Mouse (Mus musculus) limb, embryonic 11.5 days (tissue): Measurements from ENCODE around the gene Atp2a1. TPM values are rescaled to one million over a fixed set of nuclear protein-coding genes. Genes with fewer than 3 reads are reported as not detected.
A peak's percentile ranks its signal among the peaks of the same experiment; 100 is the strongest.

Experiments used
- ATAC-seq: fragments of 200-750 bp; cut with Nextera tagmentation; 2 replicates; pipeline ENCODE4 v1.8.0; 2017; ENCODE audit warnings: low read depth; ENCODE audit not compliant: insufficient number of reproducible peaks, low FRiP score, low TSS enrichment
- DNase-seq: peaks from one replicate; pipeline ENCODE4 v3.0.0-alpha.2; 2015; ENCODE audit warnings: low spot score
- H3K27ac ChIP-seq: fragments of 300-500 bp; sonication (generic); replicated peaks from 2 replicates; pipeline ENCODE4 v1.5.1; 2014; ENCODE audit warnings: low read depth, mild to moderate bottlenecking, low read length
- H3K27me3 ChIP-seq: fragments of 300-500 bp; sonication (generic); 2 replicates; pipeline ENCODE4 v1.6.1; 2014; ENCODE audit warnings: mild to moderate bottlenecking, low read length, mixed read lengths; ENCODE audit not compliant: control insufficient read depth, insufficient read depth
- H3K36me3 ChIP-seq: fragments of 300-500 bp; sonication (generic); 2 replicates; pipeline ENCODE4 v1.6.1; 2014; ENCODE audit warnings: mild to moderate bottlenecking, low read length, moderate library complexity, mixed read lengths; ENCODE audit not compliant: control insufficient read depth, insufficient read depth
- H3K4me1 ChIP-seq: fragments of 300-500 bp; sonication (generic); 2 replicates; pipeline ENCODE4 v1.6.1; 2014; ENCODE audit warnings: low read length, mixed read lengths; ENCODE audit not compliant: control insufficient read depth, insufficient read depth
- H3K4me2 ChIP-seq: fragments of 300-500 bp; sonication (generic); 2 replicates; pipeline ENCODE4 v1.6.1; 2014; ENCODE audit warnings: low read depth, mild to moderate bottlenecking, moderate library complexity; ENCODE audit not compliant: severe bottlenecking
- H3K4me3 ChIP-seq: fragments of 300-500 bp; sonication (generic); 2 replicates; pipeline ENCODE4 v1.5.1; 2014; ENCODE audit warnings: low read depth, low read length
- H3K9ac ChIP-seq: fragments of 300-500 bp; sonication (generic); 2 replicates; pipeline ENCODE4 v1.6.1; 2014; ENCODE audit warnings: mild to moderate bottlenecking, low read length
- H3K9me3 ChIP-seq: fragments of 300-500 bp; sonication (generic); 2 replicates; pipeline ENCODE4 v1.6.1; 2016; ENCODE audit warnings: low read length; ENCODE audit not compliant: control insufficient read depth
- WGBS: fragments of 180-500 bp; shearing (Covaris S2); extraction: QIAGEN DNeasy Blood & Tissue Kit; methylation state at CpG from one replicate; pipeline ENCODE4 v1.1.7; 2014; 5-methylcytosine and 5-hydroxymethylcytosine counted together
- polyA plus RNA-seq: library from polyadenylated mRNA; unstranded; fragments of >200 nt; fragmentation: Nextera tagmentation; extraction: Ambion mirVana; gene quantifications from 2 replicates; pipeline ENCODE4 v1.2.1, GENCODE M21; 2014

Gene Atp2a1
- polyA plus RNA-seq, 1 experiment from 2014 or later: 16.0 TPM

DNA sequence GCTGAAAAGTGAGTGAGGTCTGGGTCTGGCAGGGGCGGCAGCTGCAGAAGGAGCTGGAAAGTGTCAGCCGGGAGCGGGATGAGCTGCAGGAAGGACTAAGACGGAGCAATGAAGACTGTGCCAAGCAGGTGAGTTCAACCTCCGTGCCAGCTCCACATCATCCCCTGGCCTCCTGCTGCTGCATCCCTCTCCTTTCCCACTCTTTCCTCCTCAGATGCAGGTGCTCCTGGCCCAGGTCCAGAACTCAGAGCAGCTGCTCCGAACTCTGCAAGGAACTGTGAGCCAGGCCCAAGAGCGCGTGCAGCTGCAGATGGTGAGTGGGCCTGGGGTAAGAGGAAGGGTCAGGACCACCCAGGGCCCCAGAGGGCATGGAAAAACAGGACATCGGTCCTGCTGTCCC is 22.8 kb downstream of the Atp2a1 start:
- H3K27ac ChIP-seq: no peak overlapping the region
- peaks cover 6% of the 10 kb centered on the region for H3K36me3 ChIP-seq
- H3K27me3 ChIP-seq: no peaks in the 10 kb centered on the region
- no peak overlapping the region for H3K9ac ChIP-seq
- no peak overlapping the region for H3K4me3 ChIP-seq
- ATAC-seq (no peak), DNase-seq (no peak)
- no peaks in the 10 kb centered on the region for H3K4me1 ChIP-seq
- H3K9me3 ChIP-seq: no peaks in the 10 kb centered on the region
- 91% methylated on average over 9 of the region's 9 CpGs for WGBS
- no peak overlapping the region for H3K4me2 ChIP-seq

GRCm38 (mm10) chr7:126436851-126437250 is 26.1 kb downstream of the Atp2a1 start:
- Histone ChIP-seq H3K9ac (no peak overlapping the region), H3K9me3 (no peaks in the 10 kb centered on the region), H3K4me1 (no peaks in the 10 kb centered on the region), H3K36me3 (no peaks in the 10 kb centered on the region), H3K27ac (no peak overlapping the region), H3K4me2 (no peak overlapping the region), H3K4me3 (no peak overlapping the region), H3K27me3 (no peaks in the 10 kb centered on the region)
- 0 out of 2 replicates have a peak, but pooled peaks have one; percentile 54 for ATAC-seq
- whole genome bisulfite sequencing: 17% methylated on average over 8 of the region's 8 CpGs
- peak; percentile 81 for DNase-seq

GRCm38 (mm10) chr7:126435801-126436200 is 27.1 kb downstream of the Atp2a1 start:
- WGBS: 87% methylated on average over 3 of the region's 3 CpGs
- no peaks in the 10 kb centered on the region for H3K36me3 ChIP-seq
- H3K4me3 ChIP-seq: no peak overlapping the region
- no peak overlapping the region for H3K9ac ChIP-seq
- ATAC-seq (no peak), DNase-seq (no peak)
- H3K9me3 ChIP-seq: no peaks in the 10 kb centered on the region
- no peak overlapping the region for H3K27ac ChIP-seq
- no peaks in the 10 kb centered on the region for H3K27me3 ChIP-seq
- H3K4me1 ChIP-seq: no peaks in the 10 kb centered on the region
- no peak overlapping the region for H3K4me2 ChIP-seq

GRCm38 (mm10) chr7:126434726-126435125 is 28.2 kb downstream of the Atp2a1 start:
- Histone ChIP-seq H3K4me3 (no peak overlapping the region), H3K9ac (no peak overlapping the region), H3K36me3 (no peaks in the 10 kb centered on the region), H3K27me3 (no peaks in the 10 kb centered on the region), H3K9me3 (no peaks in the 10 kb centered on the region), H3K4me2 (no peak overlapping the region), H3K4me1 (peaks cover under 1% of the 10 kb centered on the region), H3K27ac (no peak overlapping the region)
- ATAC-seq (no peak), DNase-seq (no peak)
- 91% methylated on average over 7 of the region's 7 CpGs for WGBS

DNA sequence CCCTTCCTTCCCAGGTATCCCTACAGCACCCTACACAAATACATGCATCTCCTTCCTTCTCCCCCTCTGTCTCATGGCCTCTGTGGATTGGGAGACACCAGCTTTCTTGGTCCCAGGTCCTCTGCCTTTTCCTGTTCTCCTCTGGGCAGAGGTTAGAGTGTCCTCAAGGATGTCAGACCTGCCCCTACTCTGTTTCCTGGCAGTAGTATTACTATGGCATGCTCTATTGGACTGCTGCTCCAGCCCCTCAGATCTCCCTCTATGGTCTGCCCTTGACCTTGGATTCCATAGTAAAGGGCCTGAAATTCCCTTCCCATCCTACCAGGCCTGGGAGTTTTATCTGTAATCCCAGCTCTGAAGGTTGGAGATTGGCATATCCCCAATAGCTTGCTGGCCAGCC is 32.7 kb downstream of the Atp2a1 start:
- no peak overlapping the region for H3K9ac ChIP-seq
- ATAC-seq: no peak
- no peak for DNase-seq
- H3K4me3 ChIP-seq: no peak overlapping the region
- H3K36me3 ChIP-seq: no peaks in the 10 kb centered on the region
- H3K4me2 ChIP-seq: no peak overlapping the region
- no peak overlapping the region for H3K27ac ChIP-seq
- peaks cover 11% of the 10 kb centered on the region for H3K4me1 ChIP-seq
- H3K9me3 ChIP-seq: no peaks in the 10 kb centered on the region
- no peaks in the 10 kb centered on the region for H3K27me3 ChIP-seq

DNA sequence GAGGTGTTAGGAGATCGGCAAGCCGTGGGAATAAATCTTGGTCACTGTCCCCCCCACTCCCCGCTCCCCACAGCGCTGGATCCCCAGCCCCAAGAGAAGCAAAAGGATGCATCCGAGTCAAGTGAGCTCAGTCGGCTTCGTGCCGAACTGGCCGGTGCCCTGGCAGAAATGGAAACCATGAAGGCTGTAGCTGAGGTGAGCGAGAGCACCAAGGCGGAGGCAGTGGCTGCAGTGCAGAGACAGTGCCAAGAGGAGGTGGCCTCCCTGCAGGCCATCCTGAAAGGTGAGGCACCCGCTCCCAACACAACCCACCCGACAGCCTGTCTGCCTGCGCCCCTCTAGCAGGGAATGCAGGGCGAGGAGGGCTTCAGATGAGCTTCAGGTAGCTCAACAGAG is 33.4 kb downstream of the Atp2a1 start:
- no peaks in the 10 kb centered on the region for H3K36me3 ChIP-seq
- H3K4me3 ChIP-seq: peak overlapping the region; percentile 74
- H3K27me3 ChIP-seq: no peaks in the 10 kb centered on the region
- peak overlapping the region; percentile 73 for H3K4me2 ChIP-seq
- DNase-seq (no peak), ATAC-seq (0 out of 2 replicates have a peak, but pooled peaks have one; percentile 6)
- peak overlapping the region; percentile 30; the same call in 1 of the 2 replicates for H3K9ac ChIP-seq
- no peaks in the 10 kb centered on the region for H3K9me3 ChIP-seq
- WGBS: 29% methylated on average over 15 of the region's 15 CpGs
- no peak overlapping the region for H3K27ac ChIP-seq
- H3K4me1 ChIP-seq: peaks cover 11% of the 10 kb centered on the region

DNA sequence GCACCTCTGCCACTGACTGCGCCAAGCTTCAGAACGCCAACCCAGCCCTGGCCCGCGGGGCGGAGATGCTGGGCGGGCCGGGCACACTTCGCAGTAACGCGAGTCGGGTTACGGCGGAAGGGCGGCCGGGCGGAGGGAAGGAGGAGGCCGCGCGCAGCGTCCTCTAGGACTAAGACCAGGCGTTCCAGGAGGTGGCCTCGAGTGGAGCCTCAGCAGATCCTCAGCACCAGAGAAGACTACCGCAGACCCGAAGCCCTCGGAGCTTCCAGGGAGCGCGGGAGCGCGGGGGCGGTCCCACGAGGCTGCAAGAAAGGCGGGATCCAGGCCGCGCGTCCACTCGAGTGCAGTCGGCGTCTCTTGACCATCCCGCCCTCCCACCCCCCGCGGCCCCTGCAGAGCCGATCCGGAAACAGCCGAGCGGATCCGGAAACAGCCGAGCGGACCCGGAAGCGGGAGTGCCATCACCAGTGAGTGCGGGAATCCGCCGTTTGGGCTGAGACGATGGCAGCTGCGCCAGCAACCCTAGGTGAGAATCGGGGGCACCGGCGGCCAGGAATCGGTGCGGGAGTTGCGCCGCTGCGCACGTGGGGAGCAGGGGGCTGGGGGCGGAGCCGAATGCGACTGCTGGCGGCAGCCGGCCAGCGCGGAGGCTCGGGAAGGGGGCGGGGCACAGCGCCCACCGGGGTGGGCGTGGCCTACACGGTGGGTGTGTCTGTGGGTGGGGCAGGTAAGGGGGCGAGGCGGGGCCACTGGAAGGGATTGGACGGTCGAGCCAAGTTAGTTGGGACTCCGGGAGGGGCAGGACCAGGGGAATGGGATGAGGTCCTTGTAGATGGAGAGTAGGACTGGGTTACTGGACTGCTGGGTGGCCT is 34.0 kb downstream of the Atp2a1 start, which contains the start of gene Rabep2:
Rabep2 (plus strand) TSS at position 129 of the 872 bp plus-strand sequence.
- peak within 1 kb of the TSS; percentile 73 for H3K4me2 ChIP-seq
- no peaks in the 10 kb centered on the region for H3K27me3 ChIP-seq
- peak; percentile 99 for DNase-seq
- ATAC-seq: peak; percentile 92
- peak within 1 kb of the TSS; percentile 92 for H3K27ac ChIP-seq
- H3K36me3 ChIP-seq: no peaks in the 10 kb centered on the region
- H3K9ac ChIP-seq: peak within 1 kb of the TSS; percentile 79
- peaks cover 11% of the 10 kb centered on the region for H3K4me1 ChIP-seq
- H3K4me3 ChIP-seq: peak within 1 kb of the TSS; percentile 74
- under 1% methylated on average over 80 of the region's 82 CpGs for WGBS
- H3K9me3 ChIP-seq: no peaks in the 10 kb centered on the region

GRCm38 (mm10) chr7:126428154-126428553 is 34.8 kb downstream of the Atp2a1 start:
- Histone ChIP-seq H3K4me2 (peak overlapping the region; percentile 73), H3K27ac (peak overlapping the region; percentile 92), H3K4me3 (peak overlapping the region; percentile 74), H3K4me1 (peaks cover 11% of the 10 kb centered on the region), H3K9ac (peak overlapping the region; percentile 79), H3K9me3 (no peaks in the 10 kb centered on the region), H3K36me3 (no peaks in the 10 kb centered on the region), H3K27me3 (no peaks in the 10 kb centered on the region)
- ATAC-seq: 0 out of 2 replicates have a peak, but pooled peaks have one; percentile 0
- 20% methylated on average over 4 of the region's 4 CpGs for WGBS
- peak; percentile 28 for DNase-seq
